Mouse (Mus musculus): ENCODE measurements around the gene Xiap. TPM values are rescaled to one million over a fixed set of nuclear protein-coding genes. Genes with fewer than 3 reads are reported as not detected.
A peak's percentile ranks its signal among the peaks of the same experiment; 100 is the strongest.

The Xiap gene
- polyA plus RNA-seq, 1 experiment from 2014 or later: 8.8 TPM

- no peak for DNase-seq (ENCODE audit: low spot score)
- no peak overlapping the region for H3K27ac ChIP-seq
- WGBS: 80% methylated on average over 6 of the region's 6 CpGs
These were observed 60.1 kb downstream of the Xiap start for GRCm38 (mm10) chrX:42119442-42120048.

GRCm38 (mm10) chrX:42124963-42125697, 65.7 kb downstream of the Xiap start:
- H3K4me1 ChIP-seq: no peaks in the 10 kb centered on the region
- H3K36me3 ChIP-seq: no peaks in the 10 kb centered on the region
- H3K9me3 ChIP-seq: no peaks in the 10 kb centered on the region
- no peak overlapping the region for H3K27ac ChIP-seq
- no peak for DNase-seq (ENCODE audit: low spot score)
- WGBS: 73% methylated on average over 5 of the region's 5 CpGs
- no peak overlapping the region for H3K4me3 ChIP-seq
- H3K27me3 ChIP-seq (ENCODE audit: insufficient read depth, poor library complexity, severe bottlenecking): no peaks in the 10 kb centered on the region

More at GRCm38 (mm10) chrX:42119442-42120048, 60.1 kb downstream of the Xiap start:
- no peak overlapping the region for H3K4me3 ChIP-seq
- no peaks in the 10 kb centered on the region for H3K4me1 ChIP-seq
- H3K9me3 ChIP-seq: no peaks in the 10 kb centered on the region
- H3K36me3 ChIP-seq: no peaks in the 10 kb centered on the region
- no peaks in the 10 kb centered on the region for H3K27me3 ChIP-seq (ENCODE audit: insufficient read depth, poor library complexity, severe bottlenecking)

DNA sequence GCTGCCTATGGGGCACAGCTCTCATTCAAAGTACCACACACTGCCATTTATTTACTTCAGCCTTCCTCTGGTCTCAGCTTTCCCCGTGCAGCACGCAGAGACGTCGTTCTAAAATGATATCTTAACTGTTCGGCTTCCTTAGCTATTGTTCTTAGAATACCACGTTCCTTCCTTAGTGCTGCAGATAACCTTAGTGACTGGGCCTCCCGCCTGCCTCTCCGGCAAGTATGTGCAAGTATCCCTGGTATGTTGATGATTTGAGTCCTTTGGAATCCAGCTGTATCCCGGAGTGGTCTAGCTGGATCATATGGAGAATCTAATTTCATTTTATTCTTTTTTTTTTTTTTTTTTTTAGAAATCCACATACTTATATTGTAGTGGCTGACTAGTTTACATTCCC, 80.4 kb downstream of the Xiap start:
- Histone ChIP-seq H3K27ac (peak overlapping the region; percentile 56), H3K9me3 (no peaks in the 10 kb centered on the region), H3K4me3 (no peak overlapping the region), H3K36me3 (no peaks in the 10 kb centered on the region), H3K4me1 (0 out of 2 replicates have a peak, but pooled peaks cover 2% of the 10 kb centered on the region), H3K27me3 (ENCODE audit: insufficient read depth, poor library complexity, severe bottlenecking) (no peaks in the 10 kb centered on the region)
- WGBS: 23% methylated on average over 9 of the region's 9 CpGs
- peak; percentile 75 for DNase-seq (ENCODE audit: low spot score)

DNA sequence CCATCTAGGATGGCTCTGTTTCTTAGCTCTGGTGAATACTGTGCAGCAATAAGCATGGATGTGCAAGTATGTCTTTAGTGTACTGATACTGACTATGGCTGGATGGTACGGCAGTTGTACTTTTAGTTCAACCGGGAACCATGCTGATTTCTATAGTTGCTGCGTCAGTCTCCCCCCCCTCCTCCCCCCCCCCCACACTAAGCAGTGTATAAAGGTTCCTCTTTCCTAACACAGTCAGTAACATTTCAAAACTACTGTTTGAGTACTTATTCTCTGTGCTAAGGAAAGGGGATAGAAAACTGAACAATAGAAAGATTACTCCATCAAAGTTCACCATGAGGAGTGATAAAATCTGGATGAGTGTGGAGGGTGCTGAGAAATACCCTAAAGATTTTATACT, 83.1 kb downstream of the Xiap start:
- H3K4me3 ChIP-seq: no peak overlapping the region
- H3K4me1 ChIP-seq: 0 out of 2 replicates have a peak, but pooled peaks cover 2% of the 10 kb centered on the region
- 80% methylated on average over 3 of the region's 3 CpGs for WGBS
- no peak overlapping the region for H3K27ac ChIP-seq
- no peaks in the 10 kb centered on the region for H3K36me3 ChIP-seq
- H3K9me3 ChIP-seq: no peaks in the 10 kb centered on the region
- no peak for DNase-seq (ENCODE audit: low spot score)
- no peaks in the 10 kb centered on the region for H3K27me3 ChIP-seq (ENCODE audit: insufficient read depth, poor library complexity, severe bottlenecking)

- Histone ChIP-seq H3K4me3 (no peak overlapping the region), H3K4me1 (peaks cover 8% of the 10 kb centered on the region; the same call in 1 of the 2 replicates), H3K27me3 (ENCODE audit: insufficient read depth, poor library complexity, severe bottlenecking) (no peaks in the 10 kb centered on the region), H3K9me3 (no peaks in the 10 kb centered on the region), H3K36me3 (no peaks in the 10 kb centered on the region), H3K27ac (no peak overlapping the region)
- DNase-seq (ENCODE audit: low spot score): no peak
- WGBS: 65% methylated on average over 4 of the region's 4 CpGs
These were observed 84.5 kb downstream of the Xiap start for GRCm38 (mm10) chrX:42143991-42144390.

GRCm38 (mm10) chrX:42148016-42148451, 88.6 kb downstream of the Xiap start:
- Histone ChIP-seq H3K9me3 (no peaks in the 10 kb centered on the region), H3K4me3 (peak overlapping the region; percentile 59; the same call in 1 of the 2 replicates), H3K4me1 (peaks cover 6% of the 10 kb centered on the region; the same call in 1 of the 2 replicates), H3K36me3 (no peaks in the 10 kb centered on the region), H3K27ac (peak overlapping the region; percentile 90), H3K27me3 (ENCODE audit: insufficient read depth, poor library complexity, severe bottlenecking) (no peaks in the 10 kb centered on the region)
- 50% methylated on average over 5 of the region's 5 CpGs for WGBS
- DNase-seq (ENCODE audit: low spot score): no peak

- H3K4me3 ChIP-seq: peak within 1 kb of the TSS; percentile 72
- DNase-seq (ENCODE audit: low spot score): peak; percentile 93
- 9% methylated on average over 70 of the region's 76 CpGs for WGBS
- H3K36me3 ChIP-seq: no peaks in the 10 kb centered on the region
- H3K4me1 ChIP-seq: peaks cover 6% of the 10 kb centered on the region; the same call in 1 of the 2 replicates
- H3K27ac ChIP-seq: peak within 1 kb of the TSS; percentile 98
- no peaks in the 10 kb centered on the region for H3K27me3 ChIP-seq (ENCODE audit: insufficient read depth, poor library complexity, severe bottlenecking)
- H3K9me3 ChIP-seq: no peaks in the 10 kb centered on the region
These were observed 89.5 kb downstream of the Xiap start, which contains the start of gene Stag2 for GRCm38 (mm10) chrX:42148788-42149556. Gene Stag2, plus strand, starts transcription at chrX:42149317.

DNA sequence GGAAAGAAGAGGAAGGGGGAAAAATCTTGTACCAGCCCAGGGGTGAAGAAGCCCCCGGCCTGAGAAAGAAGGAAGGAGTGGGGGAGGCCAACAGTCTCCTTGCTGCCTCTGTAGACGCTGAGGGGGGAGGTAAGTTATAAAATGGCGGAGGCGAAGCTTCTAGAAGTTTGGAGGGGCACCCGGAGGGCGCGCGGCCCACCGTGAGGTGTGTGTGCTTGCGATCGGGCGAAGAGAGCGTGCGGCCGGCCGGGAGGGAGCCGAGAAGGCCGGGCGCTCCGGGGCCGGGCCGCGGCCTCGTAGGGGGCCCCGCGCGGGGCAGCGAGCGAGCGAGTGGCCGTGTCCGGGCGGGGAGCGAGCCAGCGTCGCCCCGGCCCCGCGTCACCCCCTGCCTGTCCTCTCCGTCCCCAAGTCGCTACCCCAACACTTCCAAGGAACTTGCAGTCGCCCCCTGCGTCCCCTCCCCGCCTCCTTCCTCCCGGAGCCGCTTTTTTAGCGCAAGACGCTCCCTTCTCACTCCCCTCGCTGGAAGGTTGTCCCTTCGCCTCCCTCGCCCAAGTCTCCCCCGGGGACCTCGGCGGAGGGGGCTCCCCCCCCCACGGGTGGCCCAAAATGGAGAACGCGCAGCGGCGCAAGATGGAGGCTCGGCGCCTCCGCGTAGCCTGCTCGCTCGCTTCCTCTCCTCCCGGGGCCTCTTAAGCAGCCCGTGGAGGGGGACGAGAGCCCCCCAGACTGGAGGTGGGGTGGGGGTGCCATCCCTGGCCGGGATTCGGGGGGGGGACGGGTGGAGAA, 90.3 kb downstream of the Xiap start:
- Histone ChIP-seq H3K27me3 (ENCODE audit: insufficient read depth, poor library complexity, severe bottlenecking) (no peaks in the 10 kb centered on the region), H3K9me3 (no peaks in the 10 kb centered on the region), H3K4me1 (peaks cover 6% of the 10 kb centered on the region; the same call in 1 of the 2 replicates), H3K36me3 (no peaks in the 10 kb centered on the region), H3K4me3 (peak overlapping the region; percentile 72), H3K27ac (peak overlapping the region; percentile 98)
- 23% methylated on average over 69 of the region's 71 CpGs for WGBS
- DNase-seq (ENCODE audit: low spot score): peak; percentile 79

DNA sequence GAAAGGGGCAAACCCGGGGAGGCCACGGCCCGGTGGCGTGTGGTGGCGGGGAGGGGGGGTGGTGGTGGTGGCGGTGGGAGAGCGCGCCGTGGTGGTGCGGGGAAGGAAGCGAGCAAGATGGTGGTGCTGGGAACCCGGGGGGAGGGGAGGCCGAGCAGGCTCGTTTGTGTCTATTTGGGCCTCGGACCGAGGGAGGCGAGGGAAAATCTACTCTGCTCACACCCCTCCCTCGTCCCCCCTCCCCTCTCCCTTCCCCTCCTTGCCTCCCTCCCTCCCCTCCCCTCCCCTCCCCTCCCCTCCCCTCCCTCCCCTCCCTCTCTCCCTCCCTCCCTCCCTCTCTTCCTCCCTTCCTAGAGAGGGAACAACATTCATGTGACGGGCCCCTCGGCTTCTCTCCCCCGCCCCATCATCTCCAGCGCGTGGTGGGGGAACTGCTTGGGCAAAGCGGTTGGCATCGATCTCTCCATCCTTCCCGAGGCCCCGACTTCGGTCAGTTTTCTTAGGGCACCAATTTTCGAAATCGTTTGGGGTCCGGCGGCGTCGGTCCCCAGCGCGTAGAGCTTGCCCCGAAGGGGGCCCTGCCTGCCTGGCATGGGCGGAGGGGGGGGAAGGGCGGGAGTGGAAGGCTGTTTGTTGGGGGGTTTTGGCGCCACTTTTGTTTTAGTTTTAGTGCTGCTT, 91.0 kb downstream of the Xiap start:
- peak; percentile 90 for DNase-seq (ENCODE audit: low spot score)
- Histone ChIP-seq H3K9me3 (no peaks in the 10 kb centered on the region), H3K36me3 (no peaks in the 10 kb centered on the region), H3K27ac (peak overlapping the region; percentile 98), H3K4me3 (peak overlapping the region; percentile 72), H3K4me1 (peaks cover 6% of the 10 kb centered on the region; the same call in 1 of the 2 replicates), H3K27me3 (ENCODE audit: insufficient read depth, poor library complexity, severe bottlenecking) (no peaks in the 10 kb centered on the region)
- WGBS: 23% methylated on average over 28 of the region's 40 CpGs

DNA sequence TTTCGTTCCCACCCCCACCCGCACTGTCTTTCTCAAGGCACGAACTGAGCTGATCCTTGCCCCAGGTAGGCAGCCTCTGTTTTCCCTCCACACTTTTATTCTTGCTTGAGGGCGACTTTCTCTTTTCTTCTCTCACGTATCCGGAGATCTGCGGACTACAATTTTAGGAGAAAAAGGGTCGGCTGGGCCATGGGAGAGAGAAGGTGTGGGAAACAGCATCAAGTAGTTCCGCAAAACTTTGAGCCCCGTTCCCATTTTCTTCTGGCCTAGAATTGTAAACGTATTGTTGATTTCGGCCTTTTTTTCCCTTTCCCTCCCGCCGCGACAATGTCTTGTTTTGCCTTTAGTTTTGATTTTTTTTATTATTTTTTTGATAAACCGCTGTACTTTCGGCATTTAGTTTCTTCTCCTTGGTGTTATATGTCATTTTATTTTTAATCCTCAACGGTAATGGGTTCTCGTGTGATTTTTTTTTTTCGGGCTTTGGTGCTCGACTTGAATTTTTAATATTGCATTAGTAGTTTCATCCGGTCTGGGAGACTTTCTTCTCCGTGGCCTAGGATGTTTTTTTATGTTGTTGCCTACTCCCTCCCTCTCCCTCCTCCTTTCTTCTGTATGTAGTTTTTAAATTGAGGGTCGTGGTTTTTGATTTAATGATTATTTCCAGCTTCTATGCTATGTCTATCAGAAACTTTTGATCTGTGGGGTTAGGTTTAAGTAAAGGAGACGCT, 91.7 kb downstream of the Xiap start:
- 13% methylated on average over 25 of the region's 25 CpGs for WGBS
- no peak for DNase-seq (ENCODE audit: low spot score)

GRCm38 (mm10) chrX:42151903-42152369, 92.5 kb downstream of the Xiap start:
- Histone ChIP-seq H3K9me3 (no peaks in the 10 kb centered on the region), H3K4me3 (peak overlapping the region; percentile 72), H3K36me3 (no peaks in the 10 kb centered on the region), H3K27ac (peak overlapping the region; percentile 98), H3K4me1 (peaks cover 6% of the 10 kb centered on the region; the same call in 1 of the 2 replicates), H3K27me3 (ENCODE audit: insufficient read depth, poor library complexity, severe bottlenecking) (no peaks in the 10 kb centered on the region)
- peak; percentile 92 for DNase-seq (ENCODE audit: low spot score)
- 12% methylated on average over 17 of the region's 17 CpGs for WGBS

More for the DNA sequence above, 91.7 kb downstream of the Xiap start:
- Histone ChIP-seq H3K27me3 (ENCODE audit: insufficient read depth, poor library complexity, severe bottlenecking) (no peaks in the 10 kb centered on the region), H3K4me1 (peaks cover 6% of the 10 kb centered on the region; the same call in 1 of the 2 replicates), H3K36me3 (no peaks in the 10 kb centered on the region), H3K4me3 (peak overlapping the region; percentile 72), H3K27ac (peak overlapping the region; percentile 98), H3K9me3 (no peaks in the 10 kb centered on the region)

All from heart, embryonic 10.5 days (tissue).